Mouse (Mus musculus) right cerebral cortex, postnatal 10 days (tissue): ENCODE data around the gene Zfp326.

Source experiments
- DNase-seq, 2 experiments: peaks; one replicate each; pipeline ENCODE4 v3.0.0; 2021; ENCODE audit warnings: low spot score in 2 of 2

Gene Zfp326

DNA sequence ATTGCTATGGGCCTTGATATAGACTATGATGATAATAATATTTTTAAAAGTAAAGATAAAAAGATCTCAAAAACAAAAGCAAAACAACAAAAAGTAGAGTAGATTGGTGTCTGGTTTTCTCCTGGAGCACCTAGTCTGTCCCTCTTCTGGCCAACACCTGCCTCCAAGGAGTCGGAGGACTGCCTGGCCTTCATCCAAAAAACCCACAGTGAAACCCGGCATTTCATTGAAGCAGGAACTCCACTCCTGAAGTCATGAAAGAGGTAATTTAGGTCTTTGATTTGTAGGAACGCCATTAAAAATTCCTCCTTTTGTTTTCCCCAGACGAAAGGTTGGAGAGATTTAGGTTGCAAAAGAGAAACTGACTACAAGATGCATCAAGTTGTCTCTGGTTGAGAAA, 8.9 kb upstream of the Zfp326 start:
- no peak for DNase-seq

DNA sequence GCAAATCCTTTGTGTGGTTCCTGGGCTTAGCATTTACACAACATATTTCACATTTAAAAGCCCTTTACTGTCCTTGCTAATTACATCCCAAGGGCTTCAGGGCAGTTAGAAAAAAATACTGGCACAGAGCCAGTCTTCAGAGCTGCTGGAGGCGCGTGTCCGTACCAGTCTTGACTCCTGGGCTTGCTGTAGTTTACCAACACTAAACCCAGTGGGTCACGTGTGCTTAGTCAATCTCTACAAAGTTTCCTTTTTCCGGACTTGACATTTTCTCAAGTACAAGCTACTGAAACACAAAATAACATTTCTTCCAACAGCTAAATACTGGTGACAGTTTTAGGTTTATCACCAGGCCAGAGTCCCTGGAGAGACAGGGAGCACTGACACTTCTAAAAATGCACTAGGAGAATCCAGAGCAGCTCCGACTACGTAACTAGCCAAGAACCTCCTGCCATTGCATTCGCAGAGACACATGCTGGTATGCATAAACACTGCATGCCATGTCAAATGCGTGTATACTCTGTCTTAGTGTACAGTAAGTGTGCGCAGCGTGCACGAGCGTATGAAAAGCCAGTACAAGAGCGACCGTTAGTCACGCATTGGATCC, 8.4 kb upstream of the Zfp326 start:
- no peak for DNase-seq

GRCm38 (mm10) chr5:105868593-105868992, 7.8 kb upstream of the Zfp326 start:
- peak; percentile 81 to 91 for DNase-seq

- no peak for DNase-seq
Observed at GRCm38 (mm10) chr5:105869739-105870138, 6.6 kb upstream of the Zfp326 start.

- no peak for DNase-seq
Observed at GRCm38 (mm10) chr5:105871140-105871539, 5.2 kb upstream of the Zfp326 start.

DNA sequence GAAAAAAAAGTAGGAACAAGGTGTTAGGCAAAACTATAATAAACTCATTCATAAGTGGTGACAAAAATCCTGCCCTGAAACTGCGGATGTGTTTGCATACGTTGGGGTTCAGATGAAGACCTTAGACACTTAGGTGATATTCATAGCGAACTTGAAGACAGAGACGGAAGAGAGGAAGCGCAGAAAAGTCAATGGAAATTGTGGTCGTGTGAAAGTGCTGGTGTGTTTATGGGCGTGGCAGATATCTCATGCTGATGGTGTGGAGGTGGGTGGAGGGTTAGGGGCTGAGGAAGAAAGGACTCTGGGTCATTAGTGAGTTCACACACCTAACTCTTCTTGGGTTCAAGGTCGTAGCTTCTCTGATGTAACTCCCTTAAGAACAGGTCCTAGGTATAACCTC, 4.2 kb upstream of the Zfp326 start:
- no peak for DNase-seq

- DNase-seq = no peak
Observed at GRCm38 (mm10) chr5:105872916-105873315, 3.4 kb upstream of the Zfp326 start.

DNA sequence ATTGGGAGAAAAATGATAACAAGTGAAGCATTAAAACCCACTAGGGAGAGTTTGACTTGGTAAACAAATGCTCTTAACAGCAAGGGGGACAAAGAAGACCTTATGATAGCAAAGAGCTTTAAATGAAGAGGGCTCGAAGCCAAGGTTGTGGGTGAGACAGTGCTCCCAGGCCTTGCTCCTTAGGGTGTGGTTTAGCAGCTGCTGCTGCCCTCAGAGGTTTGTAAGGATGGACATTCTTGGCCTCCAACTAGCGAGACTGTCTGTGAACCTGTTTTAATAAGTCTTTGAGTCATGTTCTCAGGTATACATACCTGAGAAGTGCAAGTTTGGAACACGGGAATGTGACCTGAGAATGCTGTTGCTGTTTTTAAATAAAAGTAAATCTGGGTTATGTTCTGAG, 2.6 kb upstream of the Zfp326 start:
- no peak for DNase-seq

GRCm38 (mm10) chr5:105874476-105874875, 1.9 kb upstream of the Zfp326 start:
- no peak for DNase-seq

DNA sequence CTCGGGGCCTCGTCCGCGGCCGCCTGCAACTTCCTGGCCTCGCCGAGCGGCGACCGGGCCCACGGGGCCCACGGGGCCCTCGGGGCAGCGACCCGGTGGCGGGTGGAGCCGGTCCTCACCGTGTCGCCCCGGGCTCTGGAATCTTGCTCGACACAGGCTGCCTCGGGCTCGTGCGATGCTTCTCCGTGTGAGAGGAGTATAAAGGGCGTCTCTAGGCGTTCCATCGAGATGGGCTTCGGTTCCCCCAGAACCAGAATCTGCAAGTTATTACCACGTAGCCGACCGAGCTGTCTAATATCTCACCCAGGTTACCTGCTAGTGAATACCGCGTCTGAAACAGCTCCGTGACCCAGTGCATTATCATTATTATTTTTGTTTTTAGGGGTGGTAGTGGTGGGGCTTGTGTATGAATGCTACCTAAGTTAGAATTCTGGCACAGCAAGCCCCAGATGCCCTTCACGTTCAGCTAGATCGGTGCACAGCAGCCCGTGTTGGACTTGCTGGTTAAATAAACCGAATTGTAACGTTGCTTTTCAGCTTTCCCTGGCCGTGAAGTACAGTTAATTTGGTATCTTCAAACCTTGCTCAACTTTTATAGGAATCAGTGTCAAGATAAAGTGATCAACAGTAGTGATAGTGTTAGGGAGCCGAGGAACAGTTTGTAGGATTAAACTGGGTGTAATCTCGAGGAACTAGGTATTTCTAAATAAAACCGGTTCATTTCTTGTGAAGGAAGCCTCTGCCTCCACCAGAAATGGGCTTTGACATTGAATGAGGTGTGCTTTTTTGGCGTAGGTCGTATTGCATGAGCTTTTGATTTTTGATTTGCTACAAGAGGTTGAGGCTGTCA, 785 bp downstream of the Zfp326 start:
- DNase-seq = peak in 1 of 2 experiments; percentile 47

DNA sequence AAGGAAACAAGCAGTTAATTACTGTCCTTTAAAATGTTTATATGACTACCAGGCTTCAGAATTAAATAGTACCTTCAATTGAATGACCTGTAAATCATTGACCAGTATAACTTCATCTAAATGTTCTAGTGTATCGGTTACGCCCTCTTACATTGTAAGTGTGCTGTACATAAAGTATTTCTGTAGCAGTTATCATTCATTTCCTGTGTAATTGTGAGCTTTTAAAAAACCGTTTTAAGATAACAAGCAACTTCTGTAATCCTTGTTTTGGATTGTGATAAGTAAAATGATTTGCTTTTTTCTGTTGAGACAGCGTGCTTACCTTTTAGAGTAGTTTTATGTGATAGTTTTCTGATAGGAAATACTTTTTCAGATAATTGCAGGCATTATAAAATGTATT, 11.0 kb downstream of the Zfp326 start:
- DNase-seq = no peak

DNA sequence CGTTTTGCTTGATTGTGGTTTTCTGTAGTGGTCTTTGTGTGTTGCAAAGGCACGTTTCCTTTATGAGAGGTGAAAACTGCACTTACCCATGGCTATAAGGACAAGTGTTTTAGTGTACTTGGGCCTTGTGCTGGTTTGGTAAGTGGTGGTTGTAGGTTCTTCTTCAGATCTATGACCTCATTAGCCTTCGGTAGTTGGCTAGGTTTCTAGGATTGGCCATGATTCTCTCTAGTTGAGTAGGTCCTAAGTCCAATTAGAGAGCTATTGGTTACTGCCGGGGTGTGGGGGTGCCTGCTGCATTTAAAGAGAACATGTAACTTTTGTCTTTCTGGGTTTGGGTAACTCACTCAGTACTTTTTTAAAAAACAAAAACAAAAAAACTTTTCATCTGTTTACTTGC, 21.8 kb downstream of the Zfp326 start:
- DNase-seq = no peak

DNA sequence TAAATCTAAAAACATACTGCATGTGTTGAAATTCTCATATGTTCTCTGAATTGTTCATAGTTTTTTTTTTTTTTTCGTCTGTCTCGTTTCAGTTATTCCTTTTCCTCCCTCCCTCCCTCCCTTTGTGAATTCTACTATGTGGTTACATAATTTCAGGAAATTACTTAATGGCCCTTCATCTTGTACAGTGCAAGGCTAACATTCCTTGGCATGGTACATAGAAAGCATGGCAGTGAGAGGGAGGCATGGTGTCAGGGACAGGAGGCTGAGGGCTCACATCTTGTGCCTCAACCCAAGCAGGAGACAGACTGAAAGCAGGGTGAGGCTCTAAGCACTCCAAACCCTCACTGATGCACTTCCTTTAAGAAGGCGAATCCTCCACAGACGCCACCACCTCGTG, 32.8 kb downstream of the Zfp326 start:
- no peak for DNase-seq

DNA sequence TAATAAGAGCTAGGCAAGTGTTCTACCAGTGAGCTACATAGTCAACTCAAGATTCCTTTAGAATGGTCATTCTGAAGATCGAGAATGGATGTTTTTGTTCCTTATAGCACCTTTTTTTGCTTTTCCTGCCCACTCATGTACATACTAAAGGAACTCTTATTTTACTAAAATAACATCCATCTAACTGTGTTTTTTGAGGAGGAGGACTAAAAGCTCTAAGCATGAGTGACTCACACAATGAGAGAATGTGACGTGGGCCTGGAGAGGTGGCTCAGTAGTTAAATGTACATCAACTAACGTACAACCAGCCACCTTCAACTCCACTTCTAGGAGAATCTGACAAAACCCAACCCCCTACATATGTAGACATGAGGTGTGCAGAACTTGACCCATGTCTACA, 33.3 kb downstream of the Zfp326 start:
- DNase-seq = no peak

- no peak for DNase-seq
Observed at GRCm38 (mm10) chr5:105911498-105911897, 35.1 kb downstream of the Zfp326 start.

DNA sequence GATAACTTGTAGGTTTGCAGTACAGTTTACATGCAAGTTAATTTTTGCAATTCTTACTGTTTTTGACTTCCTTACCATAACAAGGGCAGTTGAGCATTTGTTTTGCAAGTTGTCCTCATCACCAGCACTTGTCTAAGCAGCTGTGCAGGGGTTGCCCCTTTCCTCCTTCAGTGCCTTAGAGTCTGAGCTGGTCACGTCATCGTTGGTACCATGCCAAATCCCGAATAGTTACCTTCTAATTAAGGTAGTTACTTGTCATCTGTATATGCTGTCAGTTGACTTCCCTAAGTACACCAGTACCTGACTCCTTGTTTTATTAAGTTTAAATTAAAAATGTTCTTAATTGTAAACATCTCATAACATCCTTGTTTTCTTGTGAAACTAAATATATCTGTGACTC, 41.0 kb downstream of the Zfp326 start:
- no peak for DNase-seq

DNA sequence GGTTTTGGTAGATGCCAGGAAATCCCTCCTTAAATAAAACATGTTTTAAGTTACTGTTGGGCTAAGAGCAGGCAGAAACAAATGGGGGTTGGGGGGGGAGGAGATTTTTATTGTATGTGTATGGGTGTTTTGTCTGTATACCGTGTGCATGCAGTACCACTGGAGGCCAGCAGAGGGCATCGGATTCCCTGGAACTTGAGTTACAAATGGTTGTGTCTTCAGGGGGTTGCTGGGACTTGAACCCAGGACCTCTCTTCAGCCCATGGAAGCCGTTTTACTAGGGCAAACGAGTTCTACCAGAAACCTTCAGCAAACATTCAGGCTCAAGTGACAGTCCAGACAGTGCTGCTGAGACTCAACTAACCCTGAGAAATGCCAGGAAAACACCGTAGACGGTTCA, 41.9 kb downstream of the Zfp326 start:
- no peak for DNase-seq

GRCm38 (mm10) chr5:105922818-105923487, 46.6 kb downstream of the Zfp326 start:
- DNase-seq = no peak

GRCm38 (mm10) chr5:105924347-105924746, 48.0 kb downstream of the Zfp326 start:
- no peak for DNase-seq

GRCm38 (mm10) chr5:105925568-105926255, 49.3 kb downstream of the Zfp326 start:
- DNase-seq = no peak

- no peak for DNase-seq
Observed at GRCm38 (mm10) chr5:105930282-105930681, 53.9 kb downstream of the Zfp326 start.

GRCm38 (mm10) chr5:105932392-105932791, 56.0 kb downstream of the Zfp326 start:
- DNase-seq = no peak
